Mouse (Mus musculus) midbrain, embryonic 15.5 days (tissue): ENCODE data around the gene Rnasek. TPM values are rescaled to one million over a fixed set of nuclear protein-coding genes. Genes with fewer than 3 reads are reported as not detected.

ENCODE experiments used
- ATAC-seq: fragments of 200-750 bp; cut with Nextera tagmentation; replicated peaks from 2 replicates; pipeline ENCODE4 v1.8.0; 2017; ENCODE audit warnings: moderate TSS enrichment
- H3K27ac ChIP-seq: fragments of 300-500 bp; sonication (generic); 2 replicates; pipeline ENCODE4 v1.5.1; 2015; ENCODE audit warnings: mild to moderate bottlenecking, inconsistent platforms
- H3K27me3 ChIP-seq: fragments of 300-500 bp; sonication (generic); replicated peaks from 2 replicates; pipeline ENCODE4 v1.6.1; 2015; ENCODE audit warnings: inconsistent platforms
- H3K36me3 ChIP-seq: fragments of 300-500 bp; sonication (generic); replicated peaks from 2 replicates; pipeline ENCODE4 v1.6.1; 2015; ENCODE audit warnings: inconsistent platforms
- H3K4me1 ChIP-seq: fragments of 300-500 bp; sonication (generic); 2 replicates; pipeline ENCODE4 v1.6.1; 2015; ENCODE audit warnings: inconsistent platforms
- H3K4me2 ChIP-seq: fragments of 300-500 bp; sonication (generic); 2 replicates; pipeline ENCODE4 v1.6.1; 2015; ENCODE audit warnings: inconsistent platforms, mild to moderate bottlenecking, moderate library complexity
- H3K4me3 ChIP-seq: fragments of 300-500 bp; sonication (generic); 2 replicates; pipeline ENCODE4 v1.5.1; 2015; ENCODE audit warnings: mild to moderate bottlenecking, inconsistent platforms
- H3K9ac ChIP-seq: fragments of 300-500 bp; sonication (generic); 2 replicates; pipeline ENCODE4 v1.6.1; 2015; ENCODE audit warnings: mild to moderate bottlenecking, inconsistent platforms
- H3K9me3 ChIP-seq: fragments of 300-500 bp; sonication (generic); 2 replicates; pipeline ENCODE4 v1.6.1; 2016; ENCODE audit warnings: inconsistent platforms
- whole genome bisulfite sequencing: fragments of 180-500 bp; shearing (Covaris S2); methylation state at CpG from one replicate; pipeline ENCODE4 v1.1.7; 2015; ENCODE audit warnings: mixed read lengths; 5-methylcytosine and 5-hydroxymethylcytosine counted together
- microRNA counts: library from miRNA; unstranded; fragments of <30 nt; microRNA quantifications from one replicate; lab custom pipeline; 2016
- microRNA-seq: library from miRNA; unstranded; fragments of <30 nt; microRNA quantifications from one replicate; pipeline ENCODE4, GENCODE M21; 2016
- polyA plus RNA-seq: library from polyadenylated mRNA; unstranded; fragments of >200 nt; fragmentation: Nextera tagmentation; extraction: Ambion mirVana; gene quantifications from 2 replicates; pipeline ENCODE4 v1.2.1, GENCODE M21; 2015

Gene Rnasek
- polyA plus RNA-seq, 1 experiment from 2014 or later, result 366 TPM

DNA sequence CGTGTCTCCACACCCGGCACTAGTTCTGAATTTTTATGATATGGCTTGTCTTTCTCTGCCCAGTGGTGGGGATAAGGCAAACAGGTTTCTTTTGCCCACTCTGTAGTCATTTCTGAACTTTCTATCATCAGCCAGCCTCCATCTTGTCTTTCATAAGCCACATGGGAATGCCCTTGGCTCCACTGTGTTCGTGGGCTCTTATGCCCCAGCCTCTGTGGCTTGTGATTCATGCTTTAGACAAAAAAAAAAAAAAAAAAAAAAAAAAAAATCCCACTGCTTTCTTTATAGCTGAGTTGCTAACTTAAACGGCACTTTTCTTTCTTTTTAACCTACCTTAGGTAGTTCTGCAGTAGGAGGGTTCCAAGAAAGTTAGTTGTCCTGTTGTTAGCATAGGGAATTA lies 47.5 kb downstream of the Rnasek start:
- H3K27me3 ChIP-seq, result no peaks in the 10 kb centered on the region
- H3K36me3 ChIP-seq, result no peaks in the 10 kb centered on the region
- H3K4me3 ChIP-seq, result no peak overlapping the region
- no peak overlapping the region for H3K9ac ChIP-seq
- H3K27ac ChIP-seq, result no peak overlapping the region
- ATAC-seq, result no peak
- 89% methylated on average over 4 of the region's 4 CpGs for WGBS
- no peaks in the 10 kb centered on the region for H3K9me3 ChIP-seq
- H3K4me1 ChIP-seq, result no peaks in the 10 kb centered on the region
- no peak overlapping the region for H3K4me2 ChIP-seq

DNA sequence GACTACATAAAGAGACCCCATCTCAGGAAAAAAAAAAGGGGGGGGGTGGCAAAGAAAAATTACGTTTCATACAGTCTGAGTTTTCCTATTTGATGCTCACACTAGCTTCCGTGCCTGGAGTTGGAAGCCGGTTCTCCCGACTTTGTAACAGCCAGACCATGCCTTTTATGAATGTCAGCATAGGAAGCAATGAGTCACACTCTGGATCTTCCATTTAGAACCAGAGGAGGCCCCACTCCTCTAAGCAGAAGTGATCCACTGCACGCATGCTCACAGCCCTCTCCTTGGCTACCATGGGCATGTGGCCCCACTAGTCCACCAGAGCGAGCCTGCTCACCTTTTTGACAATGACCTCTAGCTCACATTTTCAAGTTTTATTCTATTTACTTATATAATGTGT lies 48.5 kb downstream of the Rnasek start:
- Histone ChIP-seq H3K36me3 (no peaks in the 10 kb centered on the region), H3K4me1 (no peaks in the 10 kb centered on the region), H3K4me3 (no peak overlapping the region), H3K27me3 (no peaks in the 10 kb centered on the region), H3K4me2 (no peak overlapping the region), H3K27ac (no peak overlapping the region), H3K9ac (no peak overlapping the region), H3K9me3 (no peaks in the 10 kb centered on the region)
- WGBS, result 85% methylated on average over 6 of the region's 6 CpGs
- no peak for ATAC-seq

DNA sequence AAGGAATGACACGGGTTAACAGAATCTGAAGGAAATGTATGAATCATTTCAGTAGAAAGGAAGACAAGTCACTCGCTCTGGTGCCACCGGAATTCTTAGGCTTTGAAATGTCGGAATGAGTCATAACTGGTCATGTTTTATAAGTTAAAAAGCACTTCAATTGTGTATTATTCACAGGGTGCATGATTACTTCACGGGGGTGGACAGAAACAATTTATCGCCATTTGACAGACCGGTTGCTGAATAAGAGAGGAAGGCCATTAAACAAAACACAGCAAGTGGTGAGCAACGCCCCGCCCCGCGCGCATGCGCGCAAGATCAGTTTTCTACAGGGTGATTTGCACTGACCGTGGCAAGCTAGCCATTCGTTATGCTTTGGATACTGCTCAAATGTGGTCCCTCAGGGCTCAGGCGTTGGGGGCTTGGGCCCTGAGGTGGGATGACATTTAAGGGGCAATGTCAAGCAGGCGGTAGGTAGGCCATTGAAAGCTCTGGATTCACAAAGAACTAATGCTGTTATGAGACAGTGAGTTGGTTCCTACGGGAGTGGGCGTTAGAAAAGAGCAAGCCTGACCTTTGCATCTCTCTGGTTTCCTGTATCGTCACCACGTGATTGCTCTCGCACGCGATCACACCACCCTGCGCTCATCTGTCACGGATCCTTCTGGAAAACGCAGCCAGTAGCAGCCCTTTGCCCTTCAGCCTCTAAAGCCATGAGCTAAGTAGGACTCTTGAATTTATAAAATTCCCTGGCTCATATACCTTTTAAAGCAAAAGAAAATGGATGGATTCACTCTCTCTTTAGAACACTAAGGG lies 50.1 kb downstream of the Rnasek start:
- no peak overlapping the region for H3K27ac ChIP-seq
- H3K4me1 ChIP-seq, result no peaks in the 10 kb centered on the region
- H3K4me2 ChIP-seq, result no peak overlapping the region
- no peak for ATAC-seq
- no peak overlapping the region for H3K9ac ChIP-seq
- no peaks in the 10 kb centered on the region for H3K27me3 ChIP-seq
- H3K9me3 ChIP-seq, result no peaks in the 10 kb centered on the region
- 88% methylated on average over 28 of the region's 28 CpGs for WGBS
- no peak overlapping the region for H3K4me3 ChIP-seq
- no peaks in the 10 kb centered on the region for H3K36me3 ChIP-seq

MicroRNAs encoded within 50 kb of the gene (microRNA counts, 519-probe panel; counts per million panel counts)
- not detected for microRNA mmu-miR-195 (lab: Ali Mortazavi, UCI)
- 2,154 counts per million, percentile 26 among the panel's probes with 10 or more counts for microRNA mmu-miR-497 (lab: Ali Mortazavi, UCI)

Small RNA genes lying within 50 kb of the gene (microRNA-seq; reads per million reads assigned to microRNA genes)
- 497 reads per million, percentile 71 among the genes with 10 or more reads in this experiment for gene Mir195a
- gene Mir497, result not detected
- gene Mir497b, result not detected

Other genes starting within 250 kb of the Rnasek start
- gene Gabarap, start 248.7 kb downstream of the Rnasek start, polyA plus RNA-seq, result 495 and 507 TPM in 2 replicates
- gene Phf23, start 244.1 kb downstream of the Rnasek start, polyA plus RNA-seq, result 57.1 and 58.8 TPM in 2 replicates
- 30.4 and 31.0 TPM in 2 replicates for gene Dvl2, start 239.2 kb downstream of the Rnasek start, polyA plus RNA-seq
- 57.2 and 57.6 TPM in 2 replicates for gene Acadvl, start 224.4 kb downstream of the Rnasek start, polyA plus RNA-seq
- 27.8 and 30.4 TPM in 2 replicates for gene Dlg4, start 222.9 kb downstream of the Rnasek start, polyA plus RNA-seq
- gene Asgr1, start 185.8 kb downstream of the Rnasek start, polyA plus RNA-seq, result 3.7 and 3.8 TPM in 2 replicates
- not detected in 2 replicates for gene Asgr2, start 147.2 kb downstream of the Rnasek start, polyA plus RNA-seq
- 1.2 and 1.5 TPM in 2 replicates for gene Mgl2, start 109.5 kb downstream of the Rnasek start, polyA plus RNA-seq
- 0.89 and 2.1 TPM in 2 replicates for gene Clec10a, start 83.6 kb downstream of the Rnasek start, polyA plus RNA-seq
- gene Slc16a11, start 27.1 kb downstream of the Rnasek start, polyA plus RNA-seq, result 6.4 and 8.6 TPM in 2 replicates
- gene Slc16a13, start 18.8 kb downstream of the Rnasek start, polyA plus RNA-seq, result 14.2 and 15.0 TPM in 2 replicates
- 5.3 and 5.6 TPM in 2 replicates for gene Bcl6b, start 10.0 kb downstream of the Rnasek start, polyA plus RNA-seq
- 173 TPM in 2 replicates for gene 0610010K14Rik, start 1.9 kb downstream of the Rnasek start, polyA plus RNA-seq
- gene Gm21988, start within 50 bp of the Rnasek start, polyA plus RNA-seq, result 13.0 and 14.1 TPM in 2 replicates
- 0.49 and 0.74 TPM in 2 replicates for gene Alox12, start 15.5 kb upstream of the Rnasek start, polyA plus RNA-seq
- 0.22 TPM in 1 of 2 replicates, not detected in the other for gene Alox12e, start 82.8 kb upstream of the Rnasek start, polyA plus RNA-seq
- gene Alox15, start 112.2 kb upstream of the Rnasek start, polyA plus RNA-seq, result 0.06 TPM in 1 of 2 replicates, not detected in the other
- gene Pelp1, start 170.2 kb upstream of the Rnasek start, polyA plus RNA-seq, result 32.6 and 33.8 TPM in 2 replicates
- 53.6 and 53.8 TPM in 2 replicates for gene Arrb2, start 192.8 kb upstream of the Rnasek start, polyA plus RNA-seq
- 46.2 and 49.5 TPM in 2 replicates for gene Med11, start 212.1 kb upstream of the Rnasek start, polyA plus RNA-seq
- gene Zmynd15, start 219.6 kb upstream of the Rnasek start, polyA plus RNA-seq, result 0.61 and 0.62 TPM in 2 replicates
- 2.5 and 2.9 TPM in 2 replicates for gene Cxcl16, start 220.1 kb upstream of the Rnasek start, polyA plus RNA-seq